Mouse (Mus musculus) limb, embryonic 10.5 days (tissue): Measurements from ENCODE around the gene 5330417C22Rik. TPM values are rescaled to one million over a fixed set of nuclear protein-coding genes. Genes with fewer than 3 reads are reported as not detected.
"Not testable (repeated sequence)": the region's sequence is repeated elsewhere in the genome, so short reads cannot be mapped to it uniquely, and the experiment has no call there.

ENCODE experiments used
- DNase-seq: peaks from one replicate; pipeline ENCODE4 v3.0.0-alpha.2; 2017; ENCODE audit warnings: low spot score
- H3K27ac ChIP-seq: fragments of 300-500 bp; sonication (generic); 2 replicates; pipeline ENCODE4 v1.5.1; 2016; ENCODE audit warnings: mild to moderate bottlenecking
- H3K27me3 ChIP-seq: fragments of 300-500 bp; sonication (generic); 2 replicates; pipeline ENCODE4 v1.6.1; 2016; ENCODE audit warnings: low read depth, mild to moderate bottlenecking; ENCODE audit not compliant: poor library complexity, severe bottlenecking
- H3K36me3 ChIP-seq: fragments of 300-500 bp; sonication (generic); 2 replicates; pipeline ENCODE4 v1.6.1; 2016; ENCODE audit warnings: mild to moderate bottlenecking, moderate library complexity
- H3K4me1 ChIP-seq: fragments of 300-500 bp; sonication (generic); 2 replicates; pipeline ENCODE4 v1.6.1; 2016
- H3K4me3 ChIP-seq: fragments of 300-500 bp; sonication (generic); 2 replicates; pipeline ENCODE4 v1.5.1; 2016; ENCODE audit warnings: mild to moderate bottlenecking, moderate library complexity
- H3K9me3 ChIP-seq: fragments of 300-500 bp; sonication (generic); replicated peaks from 2 replicates; pipeline ENCODE4 v1.6.1; 2016; ENCODE audit warnings: mild to moderate bottlenecking
- WGBS: fragments of 180-500 bp; shearing (Covaris S2); methylation state at CpG from one replicate; pipeline ENCODE4 v1.1.7; 2016; 5-methylcytosine and 5-hydroxymethylcytosine counted together
- polyA plus RNA-seq: library from polyadenylated mRNA; unstranded; fragments of >200 nt; fragmentation: Nextera tagmentation; extraction: Ambion mirVana; gene quantifications from 2 replicates; pipeline ENCODE4 v1.2.1, GENCODE M21; 2016

The 5330417C22Rik gene
- 0.28 and 0.40 TPM in 2 replicates for polyA plus RNA-seq

DNA sequence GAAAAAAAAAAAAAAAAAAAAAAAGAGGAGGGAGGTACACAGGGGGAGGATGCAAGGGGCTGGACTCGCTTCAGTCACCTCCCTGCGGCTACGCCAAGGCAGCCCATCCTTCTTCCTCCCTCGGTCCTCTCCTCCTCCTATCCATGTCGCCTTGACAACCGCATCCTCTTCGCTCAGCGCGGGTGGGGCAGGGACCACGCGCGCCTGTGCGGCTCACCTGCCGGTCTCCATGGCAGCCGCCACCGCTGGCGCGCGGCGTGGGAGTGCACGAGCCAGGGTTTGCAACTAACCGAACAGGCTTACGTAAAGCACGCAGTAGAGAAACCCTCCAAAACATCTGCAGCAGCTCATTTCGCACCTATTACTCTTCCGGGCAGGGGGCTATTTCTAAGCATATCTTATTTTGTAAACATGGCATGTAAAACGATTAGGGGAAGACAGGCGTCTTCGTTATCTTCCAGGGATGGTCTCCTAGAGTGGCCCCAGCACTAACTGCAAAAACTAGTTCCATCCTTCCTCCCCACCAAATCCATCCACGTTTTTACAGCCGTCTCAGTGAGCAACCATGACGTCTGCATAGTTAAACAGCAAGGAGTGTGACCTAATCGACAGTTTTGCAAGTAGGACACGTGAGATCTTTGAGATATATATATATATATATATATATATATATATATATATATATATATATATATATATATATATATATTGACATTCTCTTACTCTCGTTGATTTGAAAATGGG is at the start of gene 5330417C22Rik:
TSS of gene 5330417C22Rik (minus strand) at position 20 of the 744 bp plus-strand sequence.
- DNase-seq: peak; percentile 65
- H3K4me1 ChIP-seq: peaks cover 11% of the 10 kb centered on the region
- H3K9me3 ChIP-seq: no peaks in the 10 kb centered on the region
- H3K27me3 ChIP-seq: peaks cover 49% of the 10 kb centered on the region
- no peaks in the 10 kb centered on the region for H3K36me3 ChIP-seq
- H3K4me3 ChIP-seq: peak within 1 kb of the TSS; percentile 54
- WGBS: 2% methylated on average over 35 of the region's 35 CpGs
- no peak within 1 kb of the TSS for H3K27ac ChIP-seq

DNA sequence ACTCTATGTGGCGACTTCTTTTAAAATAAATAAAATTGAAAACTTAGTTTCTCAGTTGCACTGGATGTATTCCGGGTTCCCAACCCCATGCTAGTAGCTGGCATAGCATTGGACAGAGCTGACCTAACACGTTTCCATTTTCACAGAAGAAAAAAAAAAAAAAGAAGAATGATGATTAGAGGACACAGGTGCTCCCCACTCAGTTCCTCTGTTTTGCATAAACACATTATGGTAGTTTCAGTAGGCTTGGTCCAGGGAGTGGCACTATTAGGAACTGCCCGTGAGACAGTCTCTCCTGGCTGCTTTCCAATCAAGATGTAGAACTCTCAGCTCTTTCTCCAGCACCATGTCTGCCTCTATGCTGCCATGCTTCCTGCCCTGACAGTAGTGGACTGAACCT is 48.2 kb upstream of the 5330417C22Rik start:
- H3K4me1 ChIP-seq: no peaks in the 10 kb centered on the region
- WGBS: 88% methylated on average over 4 of the region's 4 CpGs

DNA sequence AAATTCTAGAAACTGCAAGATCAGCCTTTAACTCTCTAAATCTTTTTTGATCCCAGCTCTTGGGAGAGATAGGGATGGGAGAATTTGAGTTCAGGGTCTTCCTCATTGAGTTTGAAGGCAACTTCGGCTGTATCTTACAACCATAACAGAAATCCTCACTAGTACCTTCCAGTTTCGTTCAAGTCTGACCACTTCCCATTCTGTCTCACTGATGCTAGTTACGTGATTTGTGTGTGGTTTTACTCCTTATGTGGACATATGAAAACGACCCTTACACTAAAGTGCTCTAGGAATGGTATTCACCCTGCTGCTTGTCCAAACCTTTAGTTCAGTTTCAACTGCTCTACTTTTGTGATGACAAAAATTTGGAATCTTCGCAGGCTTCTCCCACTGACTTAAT is 37.7 kb upstream of the 5330417C22Rik start:
- H3K4me1 ChIP-seq: peaks cover 18% of the 10 kb centered on the region
- H3K36me3 ChIP-seq: peaks cover 22% of the 10 kb centered on the region
- H3K9me3 ChIP-seq: no peaks in the 10 kb centered on the region
- DNase-seq: no peak
- H3K4me3 ChIP-seq: no peak overlapping the region
- H3K27me3 ChIP-seq: no peaks in the 10 kb centered on the region
- H3K27ac ChIP-seq: no peak overlapping the region
- 93% methylated on average over 5 of the region's 5 CpGs for WGBS

More for the DNA sequence above, 48.2 kb upstream of the 5330417C22Rik start:
- Histone ChIP-seq H3K36me3 (peaks cover 8% of the 10 kb centered on the region; the same call in 1 of the 2 replicates), H3K27me3 (no peaks in the 10 kb centered on the region), H3K27ac (no peak overlapping the region), H3K4me3 (no peak overlapping the region), H3K9me3 (no peaks in the 10 kb centered on the region)
- no peak for DNase-seq

DNA sequence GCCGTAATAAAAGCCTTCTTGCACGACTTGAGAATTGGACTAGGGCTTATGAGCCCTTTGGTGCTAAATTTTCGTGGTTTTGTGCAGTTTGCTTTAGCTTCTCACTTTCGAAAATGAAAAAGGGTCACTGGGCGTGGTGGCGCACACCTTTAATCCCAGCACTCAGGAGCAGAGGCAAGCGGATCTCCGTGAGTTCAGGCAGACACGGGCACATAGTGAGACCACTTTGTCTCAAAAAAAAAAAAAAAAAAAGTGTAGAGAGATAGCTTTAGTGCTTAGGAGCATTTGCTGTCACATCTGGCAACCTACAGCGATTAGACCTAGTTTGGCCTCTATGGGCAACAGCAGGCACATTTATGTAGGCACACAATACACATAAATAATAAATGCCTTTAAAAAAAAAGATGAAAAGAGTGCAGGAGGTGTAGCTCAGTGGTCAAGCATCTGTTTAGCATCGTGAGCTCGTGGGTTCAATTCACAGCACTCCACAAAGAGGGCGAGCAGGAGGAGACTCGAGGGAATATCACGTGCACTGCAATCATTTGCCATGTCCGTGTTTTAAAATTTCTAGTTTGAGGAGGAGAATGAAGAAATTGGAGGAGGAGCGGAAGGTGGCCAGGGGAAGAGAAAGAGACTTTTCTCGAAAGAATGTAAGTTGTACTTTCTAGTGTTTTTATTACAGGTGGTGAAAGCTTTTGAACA is 36.1 kb upstream of the 5330417C22Rik start:
- H3K9me3 ChIP-seq: no peaks in the 10 kb centered on the region
- H3K4me3 ChIP-seq: peak overlapping the region; percentile 83
- 52% methylated on average over 18 of the region's 18 CpGs for WGBS
- peaks cover 6% of the 10 kb centered on the region for H3K36me3 ChIP-seq
- DNase-seq: no peak
- H3K27me3 ChIP-seq: no peaks in the 10 kb centered on the region
- peaks cover 18% of the 10 kb centered on the region for H3K4me1 ChIP-seq
- H3K27ac ChIP-seq: peak overlapping the region; percentile 88; the same call in 1 of the 2 replicates

DNA sequence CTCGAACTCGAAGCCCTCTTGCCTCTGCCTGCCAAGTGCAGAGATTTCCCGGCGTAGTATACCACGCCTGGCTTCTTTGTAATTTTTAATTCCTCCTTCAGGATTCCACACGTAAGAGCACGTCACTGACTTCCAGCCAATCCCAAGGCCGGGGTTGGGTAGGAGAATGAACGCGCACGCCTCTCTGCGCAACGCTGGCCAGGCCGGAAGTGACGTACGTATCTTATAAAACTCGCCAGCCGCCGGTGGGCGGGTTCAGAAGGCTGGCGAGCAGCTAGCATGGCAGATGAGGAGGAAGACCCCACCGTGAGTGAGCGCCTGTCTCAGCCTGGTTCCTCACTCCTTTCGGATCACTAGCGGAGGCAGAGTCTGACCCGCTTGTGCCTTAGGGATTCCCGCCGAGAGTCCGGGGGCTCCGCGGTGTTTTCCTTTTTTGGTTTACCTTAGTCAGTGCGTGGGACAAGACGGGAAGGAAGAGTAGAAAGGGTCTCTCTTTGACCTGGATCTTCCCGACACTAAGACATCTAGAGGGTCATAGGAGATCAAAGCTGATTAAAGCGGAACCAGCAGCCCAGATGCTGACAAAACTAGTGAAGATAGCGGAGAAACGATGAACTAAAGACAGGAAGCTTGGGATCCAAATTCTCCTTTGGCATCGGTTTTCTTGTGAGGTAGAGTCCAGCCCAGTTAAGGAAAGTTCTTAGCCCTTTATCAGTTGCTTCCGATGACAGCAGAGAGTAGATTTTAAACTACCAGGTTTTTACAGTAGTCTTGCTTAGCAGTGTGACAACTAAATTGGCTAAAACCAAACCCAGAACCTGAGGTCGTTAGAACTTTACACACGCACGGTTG is 35.3 kb upstream of the 5330417C22Rik start, which contains the start of gene Taf13:
TSS of gene Taf13 (plus strand) at position 256 of the 852 bp plus-strand sequence.
- H3K4me1 ChIP-seq: peaks cover 18% of the 10 kb centered on the region
- DNase-seq: peak; percentile 97
- no peaks in the 10 kb centered on the region for H3K27me3 ChIP-seq
- no peaks in the 10 kb centered on the region for H3K9me3 ChIP-seq
- WGBS: 1% methylated on average over 42 of the region's 42 CpGs
- peak within 1 kb of the TSS; percentile 88 for H3K27ac ChIP-seq
- H3K4me3 ChIP-seq: peak within 1 kb of the TSS; percentile 83
- H3K36me3 ChIP-seq: no peaks in the 10 kb centered on the region

DNA sequence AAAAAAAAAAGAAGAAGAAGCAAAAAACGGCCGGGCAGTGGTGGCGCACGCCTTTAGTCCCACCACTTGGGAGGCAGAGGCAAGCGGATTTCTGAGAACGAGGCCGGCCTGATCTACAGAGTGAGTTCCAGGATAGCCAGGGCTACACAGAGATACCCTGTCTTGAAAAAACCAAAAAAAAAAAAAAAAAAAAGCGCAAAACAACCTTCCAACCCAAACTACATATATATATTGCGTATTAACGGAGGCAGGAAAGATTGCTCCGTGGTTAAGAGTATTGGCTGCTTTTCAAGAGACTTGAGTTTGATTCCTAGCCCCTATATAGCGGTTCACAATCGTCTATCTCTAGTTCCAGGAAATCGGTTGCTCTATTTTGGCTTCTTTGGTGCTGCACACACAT is 34.5 kb upstream of the 5330417C22Rik start:
- Histone ChIP-seq H3K27ac (no peak overlapping the region), H3K36me3 (no peaks in the 10 kb centered on the region), H3K27me3 (no peaks in the 10 kb centered on the region), H3K4me1 (peaks cover 18% of the 10 kb centered on the region), H3K4me3 (peak overlapping the region; percentile 83; the same call in 1 of the 2 replicates), H3K9me3 (no peaks in the 10 kb centered on the region)
- DNase-seq: no peak
- WGBS: 90% methylated on average over 14 of the region's 14 CpGs

DNA sequence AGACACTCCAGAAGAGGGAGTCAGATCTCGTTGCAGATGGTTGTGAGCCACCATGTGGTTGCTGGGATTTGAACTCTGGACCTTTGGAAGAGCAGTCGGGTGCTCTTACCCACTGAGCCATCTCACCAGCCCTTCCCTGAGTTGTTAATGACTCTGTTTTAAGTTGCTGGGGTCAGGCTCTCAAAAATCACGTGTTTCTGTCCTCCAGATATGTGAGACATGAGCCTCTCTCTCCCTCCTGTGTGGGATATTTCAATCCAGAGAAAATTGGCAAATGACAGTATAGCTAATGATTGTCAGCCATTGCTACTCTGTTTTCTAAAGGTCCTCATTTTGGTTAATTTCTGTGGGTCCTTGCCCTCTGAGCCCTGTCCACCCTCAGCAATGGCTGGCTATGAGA is 33.3 kb upstream of the 5330417C22Rik start:
- H3K27me3 ChIP-seq, H3K27ac ChIP-seq, H3K36me3 ChIP-seq, DNase-seq, H3K4me3 ChIP-seq, H3K9me3 ChIP-seq: not testable (repeated sequence)
- WGBS: 60% methylated on average over 3 of the region's 3 CpGs
- peaks cover 18% of the 10 kb centered on the region for H3K4me1 ChIP-seq

DNA sequence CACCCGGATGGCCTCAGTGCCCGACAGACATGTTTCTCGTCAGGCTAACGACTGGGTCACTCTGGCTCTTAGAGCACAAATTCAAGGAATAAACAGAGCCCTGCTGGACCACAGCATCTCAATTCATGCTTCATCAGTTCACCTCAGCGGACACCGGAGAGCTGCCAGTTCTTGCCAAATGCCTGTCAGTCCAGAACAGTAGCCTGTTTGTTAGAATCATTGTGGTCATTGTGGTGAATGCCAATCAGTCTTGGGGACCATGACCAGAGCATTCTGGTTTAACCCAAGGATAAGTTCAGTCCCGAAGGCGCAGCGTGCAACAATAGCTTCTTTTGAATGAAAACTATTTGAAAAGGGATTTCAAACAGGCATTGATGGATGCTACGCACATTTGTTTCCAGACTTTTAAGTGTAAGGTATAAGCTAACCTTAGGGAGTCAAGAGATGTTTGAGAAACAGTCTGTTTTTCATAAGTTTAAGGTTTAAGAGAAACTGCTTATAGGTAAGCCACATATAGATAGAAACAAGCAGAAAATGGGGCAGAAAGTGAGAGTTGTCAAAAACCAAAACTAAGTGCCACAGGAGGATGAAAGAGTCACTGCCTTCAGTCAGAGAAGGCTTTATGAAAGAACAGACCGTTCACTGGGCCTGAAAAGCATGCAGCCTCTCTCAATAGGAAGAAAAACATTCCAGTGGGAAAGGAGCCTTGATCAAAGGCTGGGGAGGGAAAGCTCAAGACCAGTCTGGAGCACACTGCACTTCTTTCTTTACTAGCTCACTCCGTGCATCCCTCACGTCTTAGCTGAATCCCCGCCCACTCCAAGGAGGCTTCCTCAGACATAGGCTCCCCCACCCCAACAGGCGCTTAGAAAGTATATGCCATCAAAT is 31.9 kb upstream of the 5330417C22Rik start:
- Histone ChIP-seq H3K36me3 (no peaks in the 10 kb centered on the region), H3K4me3 (no peak overlapping the region), H3K4me1 (peaks cover 15% of the 10 kb centered on the region), H3K27ac (no peak overlapping the region), H3K9me3 (no peaks in the 10 kb centered on the region), H3K27me3 (no peaks in the 10 kb centered on the region)
- no peak for DNase-seq
- 67% methylated on average over 15 of the region's 15 CpGs for WGBS

DNA sequence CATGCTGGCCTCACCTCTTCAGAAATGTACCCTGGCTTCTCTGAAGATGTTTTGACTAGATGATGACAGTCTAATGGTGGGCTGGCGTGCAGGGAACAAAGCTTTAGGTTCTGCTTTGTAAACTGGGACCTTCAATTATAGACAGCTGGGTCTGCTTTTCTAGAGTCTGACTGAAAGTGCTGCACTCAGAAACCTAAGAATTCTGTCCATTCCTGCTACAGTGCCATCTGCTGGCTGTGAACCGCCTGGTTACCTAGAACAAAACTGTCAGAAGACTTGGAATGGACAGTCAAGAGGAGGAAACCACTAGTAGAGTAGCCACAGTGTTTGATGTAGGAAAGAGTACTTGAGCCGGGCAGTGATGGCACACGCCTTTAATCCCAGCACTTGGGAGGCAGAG is 27.0 kb upstream of the 5330417C22Rik start:
- peak overlapping the region; percentile 90 for H3K27ac ChIP-seq
- peak overlapping the region; percentile 90 for H3K4me3 ChIP-seq
- no peaks in the 10 kb centered on the region for H3K27me3 ChIP-seq
- 12% methylated on average over 4 of the region's 4 CpGs for WGBS
- H3K36me3 ChIP-seq: peaks cover 21% of the 10 kb centered on the region
- peaks cover 24% of the 10 kb centered on the region for H3K4me1 ChIP-seq
- no peaks in the 10 kb centered on the region for H3K9me3 ChIP-seq
- DNase-seq: peak; percentile 80

DNA sequence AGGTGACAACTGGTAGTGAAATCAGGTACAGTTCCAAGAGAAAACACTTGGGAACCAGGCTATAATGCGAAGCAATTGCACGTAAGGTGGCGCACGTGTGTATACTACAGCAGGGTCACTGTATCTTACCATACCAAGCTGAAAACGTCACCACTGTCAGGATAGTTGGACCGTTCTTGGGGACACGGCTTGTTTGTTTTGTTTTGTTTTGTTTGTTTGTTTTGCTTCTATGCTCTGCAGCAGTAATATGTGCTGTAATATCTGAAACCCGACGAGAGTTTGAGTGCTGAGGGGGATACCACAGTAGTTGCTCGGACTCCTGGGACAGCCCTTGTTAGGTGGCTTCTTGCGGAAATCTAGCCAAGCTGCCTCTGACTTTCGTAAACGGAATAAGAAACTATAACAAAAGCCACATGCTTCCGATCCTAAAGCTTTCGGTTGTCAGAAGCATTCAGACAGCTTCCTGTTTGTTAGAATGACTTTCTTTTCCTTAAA is 26.5 kb upstream of the 5330417C22Rik start:
- DNase-seq: peak; percentile 46
- 18% methylated on average over 15 of the region's 15 CpGs for WGBS
- peaks cover 24% of the 10 kb centered on the region for H3K4me1 ChIP-seq

DNA sequence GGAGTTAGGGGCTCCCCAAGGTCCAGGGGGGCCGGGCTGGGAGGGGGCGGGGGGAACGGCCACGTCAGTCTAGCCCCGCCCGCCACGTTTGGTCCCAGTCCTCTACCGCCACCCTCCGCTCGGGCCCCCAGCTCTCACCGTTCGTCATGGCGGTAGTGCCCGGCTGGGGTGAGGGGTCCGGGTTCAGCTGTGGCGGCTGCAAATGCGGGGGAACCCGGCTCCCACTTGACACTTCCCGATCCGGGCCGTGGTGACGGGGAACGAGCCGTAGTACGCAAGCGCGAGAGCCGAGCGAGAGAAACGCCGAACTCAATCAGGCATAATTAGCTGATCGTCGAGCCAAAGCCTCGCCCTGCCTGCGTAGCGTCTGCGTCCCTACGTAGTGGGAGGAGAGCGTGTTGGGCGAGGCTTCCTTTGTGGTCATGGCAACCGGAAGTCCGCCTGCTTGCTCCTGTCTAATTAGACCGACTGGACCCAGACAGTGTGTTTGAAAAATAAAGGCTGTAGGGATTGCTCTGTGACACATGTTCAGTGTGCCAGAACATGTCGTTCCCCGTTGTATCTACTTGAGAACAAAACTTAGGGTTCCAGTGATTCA is 25.9 kb upstream of the 5330417C22Rik start, which contains the start of gene Tmem167b:
TSS of gene Tmem167b (minus strand) at position 334 of the 598 bp plus-strand sequence.
- WGBS: under 1% methylated on average over 44 of the region's 45 CpGs
- Histone ChIP-seq H3K4me1 (peaks cover 24% of the 10 kb centered on the region), H3K36me3 (peaks cover 31% of the 10 kb centered on the region), H3K27ac (peak within 1 kb of the TSS; percentile 90), H3K27me3 (no peaks in the 10 kb centered on the region), H3K4me3 (peak within 1 kb of the TSS; percentile 90), H3K9me3 (no peaks in the 10 kb centered on the region)
- DNase-seq: peak; percentile 96

More for the DNA sequence above, 26.5 kb upstream of the 5330417C22Rik start:
- Histone ChIP-seq H3K27ac (peak overlapping the region; percentile 90), H3K4me3 (peak overlapping the region; percentile 90), H3K36me3 (peaks cover 26% of the 10 kb centered on the region), H3K9me3 (no peaks in the 10 kb centered on the region), H3K27me3 (no peaks in the 10 kb centered on the region)
